Mouse (Mus musculus): ENCODE results near the gene Pafah2. TPM values are rescaled to one million over a fixed set of nuclear protein-coding genes. Genes with fewer than 3 reads are reported as not detected.
A peak's percentile ranks its signal among the peaks of the same experiment; 100 is the strongest.

Pafah2 gene
- total and polyA plus RNA-seq, 2 experiments from 2014 or later = 7.6 to 18.0 TPM

GRCm38 (mm10) chr4:134416177-134416576 lies 20.1 kb downstream of the Pafah2 start:
- no peak overlapping the region for H3K4me3 ChIP-seq (ENCODE audit: low read depth, low read length)
- H3K27ac ChIP-seq (ENCODE audit: low read depth, low read length) = peak overlapping the region; percentile 59; the same call in 1 of the 2 replicates
- WGBS = 81% methylated on average over 17 of the region's 17 CpGs
- H3K4me1 ChIP-seq (ENCODE audit: insufficient read depth) = no peaks in the 10 kb centered on the region
- H3K36me3 ChIP-seq (ENCODE audit: insufficient read depth) = peaks cover 4% of the 10 kb centered on the region; the same call in 1 of the 2 replicates
- H3K4me2 ChIP-seq (ENCODE audit: low read depth) = no peak overlapping the region
- no peak for DNase-seq
- no peak for TF ChIP-seq CTCF (IDR thresholded peaks at IDR 0.05; ENCODE audit: low read depth)
- no peaks in the 10 kb centered on the region for H3K27me3 ChIP-seq (ENCODE audit: insufficient read depth, low read length)
- no peak overlapping the region for H3K9ac ChIP-seq
- ATAC-seq = peak; percentile 25; the same call in 1 of the 2 replicates
- no peaks in the 10 kb centered on the region for H3K9me3 ChIP-seq (ENCODE audit: low read length)

- Histone ChIP-seq H3K4me3 (ENCODE audit: low read depth, low read length) (no peak overlapping the region), H3K9ac (no peak overlapping the region; the same call in 1 of the 2 replicates), H3K9me3 (ENCODE audit: low read length) (no peaks in the 10 kb centered on the region), H3K36me3 (ENCODE audit: insufficient read depth) (peaks cover 4% of the 10 kb centered on the region; the same call in 1 of the 2 replicates), H3K4me2 (ENCODE audit: low read depth) (no peak overlapping the region), H3K4me1 (ENCODE audit: insufficient read depth) (no peaks in the 10 kb centered on the region), H3K27me3 (ENCODE audit: insufficient read depth, low read length) (no peaks in the 10 kb centered on the region), H3K27ac (ENCODE audit: low read depth, low read length) (peak overlapping the region; percentile 59)
- peak; percentile 16; the same call in 1 of the 2 replicates for ATAC-seq
- 70% methylated on average over 15 of the region's 15 CpGs for WGBS
- no peak for TF ChIP-seq CTCF (IDR thresholded peaks at IDR 0.05; ENCODE audit: low read depth)
- peak; percentile 29 for DNase-seq
These were observed 20.5 kb downstream of the Pafah2 start for GRCm38 (mm10) chr4:134416602-134417001.

GRCm38 (mm10) chr4:134417111-134417510 lies 21.0 kb downstream of the Pafah2 start:
- H3K4me2 ChIP-seq (ENCODE audit: low read depth) = no peak overlapping the region
- no peak for ATAC-seq
- 0 out of 2 replicates have a peak, but pooled peaks cover 4% of the 10 kb centered on the region for H3K36me3 ChIP-seq (ENCODE audit: insufficient read depth)
- H3K4me3 ChIP-seq (ENCODE audit: low read depth, low read length) = no peak overlapping the region
- no peaks in the 10 kb centered on the region for H3K9me3 ChIP-seq (ENCODE audit: low read length)
- H3K9ac ChIP-seq = no peak overlapping the region; the same call in 1 of the 2 replicates
- no peaks in the 10 kb centered on the region for H3K27me3 ChIP-seq (ENCODE audit: insufficient read depth, low read length)
- H3K4me1 ChIP-seq (ENCODE audit: insufficient read depth) = no peaks in the 10 kb centered on the region
- no peak for TF ChIP-seq CTCF (IDR thresholded peaks at IDR 0.05; ENCODE audit: low read depth)
- WGBS = 76% methylated on average over 7 of the region's 7 CpGs
- DNase-seq = no peak
- peak overlapping the region; percentile 59; the same call in 1 of the 2 replicates for H3K27ac ChIP-seq (ENCODE audit: low read depth, low read length)

GRCm38 (mm10) chr4:134421971-134422370 lies 25.9 kb downstream of the Pafah2 start:
- Histone ChIP-seq H3K9me3 (ENCODE audit: low read length) (no peaks in the 10 kb centered on the region), H3K9ac (no peak overlapping the region), H3K4me3 (ENCODE audit: low read depth, low read length) (no peak overlapping the region), H3K4me2 (ENCODE audit: low read depth) (no peak overlapping the region), H3K27ac (ENCODE audit: low read depth, low read length) (no peak overlapping the region), H3K36me3 (ENCODE audit: insufficient read depth) (0 out of 2 replicates have a peak, but pooled peaks cover 6% of the 10 kb centered on the region), H3K27me3 (ENCODE audit: insufficient read depth, low read length) (no peaks in the 10 kb centered on the region), H3K4me1 (ENCODE audit: insufficient read depth) (no peaks in the 10 kb centered on the region)
- no peak for DNase-seq
- TF ChIP-seq CTCF (IDR thresholded peaks at IDR 0.05; ENCODE audit: low read depth) = no peak
- no peak for ATAC-seq
- WGBS = 52% methylated on average over 11 of the region's 11 CpGs

GRCm38 (mm10) chr4:134423949-134424348 lies 27.8 kb downstream of the Pafah2 start:
- Histone ChIP-seq H3K4me2 (ENCODE audit: low read depth) (no peak overlapping the region), H3K9ac (no peak overlapping the region), H3K27me3 (ENCODE audit: insufficient read depth, low read length) (no peaks in the 10 kb centered on the region), H3K27ac (ENCODE audit: low read depth, low read length) (no peak overlapping the region), H3K4me3 (ENCODE audit: low read depth, low read length) (no peak overlapping the region), H3K9me3 (ENCODE audit: low read length) (no peaks in the 10 kb centered on the region), H3K36me3 (ENCODE audit: insufficient read depth) (0 out of 2 replicates have a peak, but pooled peaks cover 6% of the 10 kb centered on the region), H3K4me1 (ENCODE audit: insufficient read depth) (no peaks in the 10 kb centered on the region)
- DNase-seq (no peak), ATAC-seq (no peak)
- no peak for TF ChIP-seq CTCF (IDR thresholded peaks at IDR 0.05; ENCODE audit: low read depth)
- 85% methylated on average over 7 of the region's 7 CpGs for WGBS

- no peak for TF ChIP-seq CTCF (IDR thresholded peaks at IDR 0.05; ENCODE audit: low read depth)
- Histone ChIP-seq H3K27me3 (ENCODE audit: insufficient read depth, low read length) (no peaks in the 10 kb centered on the region), H3K36me3 (ENCODE audit: insufficient read depth) (0 out of 2 replicates have a peak, but pooled peaks cover 6% of the 10 kb centered on the region), H3K4me2 (ENCODE audit: low read depth) (no peak overlapping the region), H3K27ac (ENCODE audit: low read depth, low read length) (no peak overlapping the region), H3K4me3 (ENCODE audit: low read depth, low read length) (no peak overlapping the region), H3K9ac (no peak overlapping the region), H3K4me1 (ENCODE audit: insufficient read depth) (peaks cover 6% of the 10 kb centered on the region), H3K9me3 (ENCODE audit: low read length) (no peaks in the 10 kb centered on the region)
- WGBS = 76% methylated on average over 7 of the region's 7 CpGs
- no peak for ATAC-seq
- DNase-seq = no peak
These were observed 29.0 kb downstream of the Pafah2 start for GRCm38 (mm10) chr4:134425088-134425487.

- WGBS = 21% methylated on average over 23 of the region's 23 CpGs
- no peaks in the 10 kb centered on the region for H3K27me3 ChIP-seq (ENCODE audit: insufficient read depth, low read length)
- H3K9ac ChIP-seq = peak overlapping the region; percentile 26
- ATAC-seq = peak; percentile 86
- H3K4me2 ChIP-seq (ENCODE audit: low read depth) = peak overlapping the region; percentile 31
- TF ChIP-seq CTCF (IDR thresholded peaks at IDR 0.05; ENCODE audit: low read depth) = no peak
- H3K4me1 ChIP-seq (ENCODE audit: insufficient read depth) = peaks cover 20% of the 10 kb centered on the region
- peak overlapping the region; percentile 97 for H3K27ac ChIP-seq (ENCODE audit: low read depth, low read length)
- no peak overlapping the region for H3K4me3 ChIP-seq (ENCODE audit: low read depth, low read length)
- no peaks in the 10 kb centered on the region for H3K9me3 ChIP-seq (ENCODE audit: low read length)
- DNase-seq = peak; percentile 96
- 0 out of 2 replicates have a peak, but pooled peaks cover 3% of the 10 kb centered on the region for H3K36me3 ChIP-seq (ENCODE audit: insufficient read depth)
These were observed 34.4 kb downstream of the Pafah2 start for GRCm38 (mm10) chr4:134430381-134431004.

All from forebrain, postnatal 0 days (tissue).